Mouse (Mus musculus) thymus, postnatal 36 days (tissue): ENCODE data around the gene Hemgn.

ENCODE experiments used
- DNase-seq, 2 experiments: peaks; one replicate each; pipeline ENCODE4 v3.0.0; 2022; ENCODE audit warnings: mixed read lengths in 2 of 2

Gene Hemgn

GRCm38 (mm10) chr4:46353045-46353444 lies 60.3 kb downstream of the Hemgn start:
- DNase-seq = no peak

- DNase-seq = no peak
These were observed 63.8 kb downstream of the Hemgn start for GRCm38 (mm10) chr4:46349530-46349929.

GRCm38 (mm10) chr4:46348897-46349296 lies 64.4 kb downstream of the Hemgn start:
- no peak for DNase-seq

DNA sequence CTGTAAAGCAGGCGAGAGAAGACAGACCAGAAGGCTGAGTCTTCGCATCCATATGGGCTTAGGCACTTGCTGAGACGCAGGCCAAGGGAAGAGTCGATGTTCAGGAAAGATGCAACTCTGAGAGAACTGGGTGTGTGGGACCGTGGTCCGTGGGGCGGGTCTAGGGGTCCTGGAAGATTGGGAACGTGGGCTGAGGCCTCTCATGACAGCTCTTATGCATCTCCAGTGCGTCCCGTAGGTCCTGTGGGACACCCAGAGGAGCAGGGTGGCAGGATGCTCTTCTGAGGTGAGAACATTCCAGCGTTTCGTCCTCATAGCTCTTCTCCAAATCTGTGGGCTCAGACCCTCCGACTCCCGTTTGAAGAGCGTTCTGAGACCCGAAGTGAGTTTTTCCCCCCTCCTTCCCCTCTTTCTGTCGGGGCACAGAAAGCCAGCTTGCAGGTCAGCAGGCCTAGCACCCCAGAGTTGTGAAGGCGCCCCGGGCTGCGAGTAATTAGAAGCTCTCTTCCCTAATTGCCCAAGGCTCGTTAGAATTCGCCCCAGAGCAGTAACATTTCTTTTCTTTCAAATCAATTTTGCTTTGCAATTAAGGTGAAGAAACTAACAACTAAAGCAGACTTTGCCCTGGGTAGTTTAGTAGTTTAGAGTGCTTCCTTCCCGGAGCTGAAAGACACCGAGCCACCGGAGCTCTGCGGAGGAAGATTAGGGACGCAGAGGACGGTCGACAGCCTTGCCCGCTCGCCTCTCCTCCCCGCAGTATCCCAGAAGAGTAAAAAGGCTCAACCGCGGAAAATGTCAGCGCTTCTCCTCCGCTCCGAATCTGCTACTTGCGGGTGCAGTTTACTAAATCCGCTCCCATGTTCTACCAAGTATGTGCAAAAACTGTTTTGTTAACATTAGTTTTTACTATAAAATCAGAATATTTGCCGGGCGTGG lies 65.5 kb downstream of the Hemgn start:
- DNase-seq = no peak

DNA sequence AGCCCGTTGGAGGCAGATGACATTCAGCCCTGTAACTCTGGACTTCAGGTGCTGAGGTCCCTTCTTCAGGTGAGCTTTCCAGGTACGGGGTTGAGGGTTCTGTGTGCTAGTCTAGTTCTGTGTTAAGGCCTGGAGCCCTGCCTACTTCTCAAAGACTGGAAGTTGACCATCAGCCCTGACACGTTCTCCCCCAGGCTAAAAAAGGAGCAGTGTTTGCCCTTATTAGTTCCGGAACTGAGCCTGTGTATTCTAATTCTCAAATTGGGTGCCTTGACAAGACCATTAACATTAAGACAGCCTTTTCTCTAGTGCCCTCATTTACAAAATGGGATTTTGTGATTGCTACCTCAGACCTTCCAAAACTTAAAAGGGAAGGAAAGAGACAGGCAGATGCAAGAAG lies 66.2 kb downstream of the Hemgn start:
- no peak for DNase-seq

DNA sequence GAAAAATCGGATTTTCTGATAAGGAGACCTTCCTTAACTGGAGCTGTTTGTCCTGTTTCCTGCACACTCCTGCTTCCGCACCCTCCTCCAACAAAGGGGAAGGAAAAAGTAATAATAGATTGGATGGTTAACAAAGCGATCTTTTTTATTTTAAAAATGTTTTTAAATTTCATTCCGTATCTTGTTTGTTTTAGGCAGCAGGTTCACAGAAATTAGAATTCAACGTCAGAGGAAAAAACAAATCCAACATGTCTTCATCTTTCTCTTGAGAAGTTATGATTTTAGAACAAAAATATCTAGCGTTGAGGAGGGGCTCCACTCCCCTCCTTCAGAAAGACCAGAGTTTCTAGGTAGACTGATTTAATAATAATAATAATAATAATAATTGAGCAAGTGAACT lies 67.1 kb downstream of the Hemgn start:
- no peak for DNase-seq

- no peak for DNase-seq
These were observed 67.6 kb downstream of the Hemgn start for GRCm38 (mm10) chr4:46345773-46346100.

GRCm38 (mm10) chr4:46345056-46345772 lies 68.1 kb downstream of the Hemgn start:
- DNase-seq = no peak

DNA sequence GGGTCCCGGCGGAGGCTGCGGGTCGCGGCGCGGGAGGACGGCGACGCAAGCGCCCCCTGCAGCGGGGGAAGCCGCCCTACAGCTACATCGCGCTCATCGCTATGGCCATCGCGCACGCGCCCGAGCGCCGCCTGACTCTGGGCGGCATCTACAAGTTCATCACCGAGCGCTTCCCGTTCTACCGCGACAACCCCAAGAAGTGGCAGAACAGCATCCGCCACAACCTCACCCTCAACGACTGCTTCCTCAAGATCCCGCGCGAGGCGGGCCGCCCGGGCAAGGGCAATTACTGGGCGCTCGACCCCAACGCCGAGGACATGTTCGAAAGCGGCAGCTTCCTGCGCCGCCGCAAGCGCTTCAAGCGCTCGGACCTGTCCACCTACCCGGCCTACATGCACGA lies 69.0 kb downstream of the Hemgn start:
- peak; percentile 15 to 33 for DNase-seq
